Mouse (Mus musculus) midbrain, embryonic 12.5 days (tissue): ENCODE results near the gene Hnrnpdl. TPM values are rescaled to one million over a fixed set of nuclear protein-coding genes. Genes with fewer than 3 reads are reported as not detected.
A peak's percentile ranks its signal among the peaks of the same experiment; 100 is the strongest.

Experiments
- ATAC-seq: fragments of 200-750 bp; cut with Nextera tagmentation; 2 replicates; pipeline ENCODE4 v1.8.0; 2017; ENCODE audit warnings: low read depth, moderate TSS enrichment, moderate library complexity; ENCODE audit not compliant: low FRiP score
- H3K27ac ChIP-seq: fragments of 300-500 bp; sonication (generic); replicated peaks from 2 replicates; pipeline ENCODE4 v1.5.1; 2016; ENCODE audit warnings: mild to moderate bottlenecking
- H3K27me3 ChIP-seq: fragments of 300-500 bp; sonication (generic); 2 replicates; pipeline ENCODE4 v1.6.1; 2016; ENCODE audit warnings: mild to moderate bottlenecking
- H3K36me3 ChIP-seq: fragments of 300-500 bp; sonication (generic); 2 replicates; pipeline ENCODE4 v1.6.1; 2016
- H3K4me1 ChIP-seq: fragments of 300-500 bp; sonication (generic); 2 replicates; pipeline ENCODE4 v1.6.1; 2016
- H3K4me2 ChIP-seq: fragments of 300-500 bp; sonication (generic); replicated peaks from 2 replicates; pipeline ENCODE4 v1.6.1; 2016; ENCODE audit warnings: mild to moderate bottlenecking, moderate library complexity
- H3K4me3 ChIP-seq: fragments of 300-500 bp; sonication (generic); 2 replicates; pipeline ENCODE4 v1.5.1; 2016; ENCODE audit warnings: mild to moderate bottlenecking
- H3K9ac ChIP-seq: fragments of 300-500 bp; sonication (generic); replicated peaks from 2 replicates; pipeline ENCODE4 v1.6.1; 2016; ENCODE audit warnings: mild to moderate bottlenecking, moderate library complexity
- H3K9me3 ChIP-seq: fragments of 300-500 bp; sonication (generic); 2 replicates; pipeline ENCODE4 v1.6.1; 2016; ENCODE audit warnings: mild to moderate bottlenecking
- WGBS: fragments of 180-500 bp; shearing (Covaris S2); methylation state at CpG from one replicate; pipeline ENCODE4 v1.1.7; 2016; 5-methylcytosine and 5-hydroxymethylcytosine counted together
- polyA plus RNA-seq: library from polyadenylated mRNA; unstranded; fragments of >200 nt; fragmentation: Nextera tagmentation; extraction: Ambion mirVana; gene quantifications from 2 replicates; pipeline ENCODE4 v1.2.1, GENCODE M21; 2016

Gene Hnrnpdl
- polyA plus RNA-seq, 1 experiment from 2014 or later = 290 TPM

- Histone ChIP-seq H3K4me1 (no peaks in the 10 kb centered on the region), H3K9me3 (no peaks in the 10 kb centered on the region), H3K27ac (no peak overlapping the region), H3K27me3 (no peaks in the 10 kb centered on the region), H3K36me3 (peaks cover 47% of the 10 kb centered on the region), H3K4me2 (no peak overlapping the region), H3K4me3 (no peak overlapping the region), H3K9ac (no peak overlapping the region)
- no peak for ATAC-seq
- 95% methylated on average over 16 of the region's 16 CpGs for WGBS
These were observed 28.1 kb upstream of the Hnrnpdl start for GRCm38 (mm10) chr5:100067579-100067978.

- no peak overlapping the region for H3K4me3 ChIP-seq
- H3K9me3 ChIP-seq = no peaks in the 10 kb centered on the region
- no peak for ATAC-seq
- H3K9ac ChIP-seq = no peak overlapping the region
- no peak overlapping the region for H3K27ac ChIP-seq
- H3K36me3 ChIP-seq = peaks cover 61% of the 10 kb centered on the region
- 96% methylated on average over 14 of the region's 14 CpGs for WGBS
- no peak overlapping the region for H3K4me2 ChIP-seq
- no peaks in the 10 kb centered on the region for H3K27me3 ChIP-seq
- peaks cover 20% of the 10 kb centered on the region for H3K4me1 ChIP-seq
These were observed 21.4 kb upstream of the Hnrnpdl start for GRCm38 (mm10) chr5:100060876-100061275.

GRCm38 (mm10) chr5:100059326-100059725 lies 19.9 kb upstream of the Hnrnpdl start:
- H3K9ac ChIP-seq = no peak overlapping the region
- H3K4me1 ChIP-seq = peaks cover 21% of the 10 kb centered on the region
- H3K36me3 ChIP-seq = peaks cover 52% of the 10 kb centered on the region
- no peak overlapping the region for H3K4me3 ChIP-seq
- no peak for ATAC-seq
- no peak overlapping the region for H3K4me2 ChIP-seq
- 0 out of 2 replicates have a peak overlapping the region, but pooled peaks have one; percentile 26 for H3K27ac ChIP-seq
- H3K9me3 ChIP-seq = no peaks in the 10 kb centered on the region
- H3K27me3 ChIP-seq = no peaks in the 10 kb centered on the region
- WGBS = 76% methylated on average over 6 of the region's 6 CpGs

GRCm38 (mm10) chr5:100058729-100059128 lies 19.3 kb upstream of the Hnrnpdl start:
- 0 out of 2 replicates have a peak overlapping the region, but pooled peaks have one; percentile 26 for H3K27ac ChIP-seq
- 72% methylated on average over 6 of the region's 6 CpGs for WGBS
- H3K4me1 ChIP-seq = peaks cover 25% of the 10 kb centered on the region
- peaks cover 46% of the 10 kb centered on the region for H3K36me3 ChIP-seq
- no peaks in the 10 kb centered on the region for H3K9me3 ChIP-seq
- ATAC-seq = no peak
- no peaks in the 10 kb centered on the region for H3K27me3 ChIP-seq
- H3K9ac ChIP-seq = no peak overlapping the region
- no peak overlapping the region for H3K4me2 ChIP-seq
- no peak overlapping the region for H3K4me3 ChIP-seq

GRCm38 (mm10) chr5:100057461-100058209 lies 18.2 kb upstream of the Hnrnpdl start:
- peaks cover 25% of the 10 kb centered on the region for H3K4me1 ChIP-seq
- H3K27ac ChIP-seq = no peak overlapping the region
- peaks cover 37% of the 10 kb centered on the region for H3K36me3 ChIP-seq
- H3K4me2 ChIP-seq = no peak overlapping the region
- no peaks in the 10 kb centered on the region for H3K27me3 ChIP-seq
- no peak for ATAC-seq
- WGBS = 93% methylated on average over 12 of the region's 15 CpGs
- no peak overlapping the region for H3K4me3 ChIP-seq
- no peaks in the 10 kb centered on the region for H3K9me3 ChIP-seq
- no peak overlapping the region for H3K9ac ChIP-seq

GRCm38 (mm10) chr5:100055866-100056369 lies 16.5 kb upstream of the Hnrnpdl start:
- no peak for ATAC-seq
- Histone ChIP-seq H3K36me3 (peaks cover 24% of the 10 kb centered on the region), H3K4me3 (no peak overlapping the region), H3K4me1 (peaks cover 25% of the 10 kb centered on the region), H3K27me3 (no peaks in the 10 kb centered on the region), H3K9me3 (no peaks in the 10 kb centered on the region), H3K27ac (no peak overlapping the region), H3K9ac (no peak overlapping the region), H3K4me2 (no peak overlapping the region)
- 94% methylated on average over 5 of the region's 5 CpGs for WGBS

GRCm38 (mm10) chr5:100054807-100055547 lies 15.5 kb upstream of the Hnrnpdl start:
- Histone ChIP-seq H3K4me1 (peaks cover 25% of the 10 kb centered on the region), H3K4me2 (no peak overlapping the region), H3K4me3 (no peak overlapping the region), H3K27ac (no peak overlapping the region), H3K9me3 (no peaks in the 10 kb centered on the region), H3K27me3 (no peaks in the 10 kb centered on the region), H3K36me3 (peaks cover 15% of the 10 kb centered on the region), H3K9ac (no peak overlapping the region)
- no peak for ATAC-seq
- 83% methylated on average over 11 of the region's 11 CpGs for WGBS

GRCm38 (mm10) chr5:100052728-100053127 lies 13.3 kb upstream of the Hnrnpdl start:
- Histone ChIP-seq H3K4me2 (no peak overlapping the region), H3K4me3 (no peak overlapping the region), H3K27me3 (no peaks in the 10 kb centered on the region), H3K27ac (no peak overlapping the region), H3K4me1 (peaks cover 21% of the 10 kb centered on the region), H3K36me3 (peaks cover 5% of the 10 kb centered on the region; the same call in 1 of the 2 replicates), H3K9ac (no peak overlapping the region), H3K9me3 (no peaks in the 10 kb centered on the region)
- 92% methylated on average over 7 of the region's 7 CpGs for WGBS
- ATAC-seq = no peak

- Histone ChIP-seq H3K4me2 (no peak overlapping the region), H3K4me1 (peaks cover 37% of the 10 kb centered on the region), H3K27me3 (no peaks in the 10 kb centered on the region), H3K27ac (no peak overlapping the region), H3K4me3 (no peak overlapping the region), H3K36me3 (peaks cover 5% of the 10 kb centered on the region; the same call in 1 of the 2 replicates), H3K9me3 (no peaks in the 10 kb centered on the region), H3K9ac (no peak overlapping the region)
- no peak for ATAC-seq
- WGBS = 93% methylated on average over 3 of the region's 3 CpGs
These were observed 10.4 kb upstream of the Hnrnpdl start for GRCm38 (mm10) chr5:100049904-100050303.

- peak; percentile 41; the same call in 1 of the 2 replicates for ATAC-seq
- no peaks in the 10 kb centered on the region for H3K9me3 ChIP-seq
- H3K4me1 ChIP-seq = peaks cover 31% of the 10 kb centered on the region
- H3K36me3 ChIP-seq = peaks cover 7% of the 10 kb centered on the region; the same call in 1 of the 2 replicates
- H3K27me3 ChIP-seq = no peaks in the 10 kb centered on the region
- no peak overlapping the region for H3K27ac ChIP-seq
- H3K4me3 ChIP-seq = no peak overlapping the region
- 37% methylated on average over 7 of the region's 7 CpGs for WGBS
- peak overlapping the region; percentile 17; the same call in 1 of the 2 replicates for H3K9ac ChIP-seq
- H3K4me2 ChIP-seq = no peak overlapping the region
These were observed 8.4 kb upstream of the Hnrnpdl start for GRCm38 (mm10) chr5:100047871-100048270.

- WGBS = 47% methylated on average over 8 of the region's 8 CpGs
- peaks cover 7% of the 10 kb centered on the region; the same call in 1 of the 2 replicates for H3K36me3 ChIP-seq
- no peak overlapping the region for H3K9ac ChIP-seq
- 0 out of 2 replicates have a peak, but pooled peaks have one; percentile 3 for ATAC-seq
- no peaks in the 10 kb centered on the region for H3K27me3 ChIP-seq
- H3K4me1 ChIP-seq = peaks cover 31% of the 10 kb centered on the region
- no peak overlapping the region for H3K4me3 ChIP-seq
- H3K27ac ChIP-seq = no peak overlapping the region
- H3K4me2 ChIP-seq = no peak overlapping the region
- H3K9me3 ChIP-seq = no peaks in the 10 kb centered on the region
These were observed 7.7 kb upstream of the Hnrnpdl start for GRCm38 (mm10) chr5:100047143-100047640.

- peaks cover 34% of the 10 kb centered on the region for H3K4me1 ChIP-seq
- 0 out of 2 replicates have a peak, but pooled peaks cover 4% of the 10 kb centered on the region for H3K36me3 ChIP-seq
- no peak overlapping the region for H3K4me3 ChIP-seq
- ATAC-seq = no peak
- no peak overlapping the region for H3K9ac ChIP-seq
- 79% methylated on average over 3 of the region's 3 CpGs for WGBS
- H3K9me3 ChIP-seq = no peaks in the 10 kb centered on the region
- H3K4me2 ChIP-seq = no peak overlapping the region
- no peaks in the 10 kb centered on the region for H3K27me3 ChIP-seq
- no peak overlapping the region for H3K27ac ChIP-seq
These were observed 6.6 kb upstream of the Hnrnpdl start for GRCm38 (mm10) chr5:100046096-100046495.
